Mouse (Mus musculus) hindbrain, embryonic 11.5 days (tissue): Measurements from ENCODE around the gene Serpinb1a. TPM values are rescaled to one million over a fixed set of nuclear protein-coding genes. Genes with fewer than 3 reads are reported as not detected.

Experiments used
- ATAC-seq: fragments of 200-750 bp; cut with Nextera tagmentation; 2 replicates; pipeline ENCODE4 v1.8.0; 2017; ENCODE audit warnings: mild to moderate bottlenecking, moderate TSS enrichment, moderate library complexity; ENCODE audit not compliant: low FRiP score
- DNase-seq: peaks from one replicate; pipeline ENCODE4 v3.0.0-alpha.2; 2015; ENCODE audit warnings: low spot score
- H3K27ac ChIP-seq: fragments of 300-500 bp; sonication (generic); 2 replicates; pipeline ENCODE4 v1.5.1; 2014; ENCODE audit warnings: mild to moderate bottlenecking, low read depth, low read length
- H3K27me3 ChIP-seq: fragments of 300-500 bp; sonication (generic); 2 replicates; pipeline ENCODE4 v1.6.1; 2014; ENCODE audit warnings: mild to moderate bottlenecking, low read length, moderate library complexity, mixed read lengths; ENCODE audit not compliant: control insufficient read depth, insufficient read depth
- H3K36me3 ChIP-seq: fragments of 300-500 bp; sonication (generic); 2 replicates; pipeline ENCODE4 v1.6.1; 2014; ENCODE audit warnings: mild to moderate bottlenecking, low read length, moderate library complexity, mixed read lengths; ENCODE audit not compliant: control insufficient read depth, insufficient read depth
- H3K4me1 ChIP-seq: fragments of 300-500 bp; sonication (generic); replicated peaks from 2 replicates; pipeline ENCODE4 v1.6.1; 2014; ENCODE audit warnings: low read length, mixed read lengths; ENCODE audit not compliant: control insufficient read depth, insufficient read depth
- H3K4me2 ChIP-seq: fragments of 300-500 bp; sonication (generic); replicated peaks from 2 replicates; pipeline ENCODE4 v1.6.1; 2014; ENCODE audit warnings: mild to moderate bottlenecking, low read depth, low read length
- H3K4me3 ChIP-seq: fragments of 300-500 bp; sonication (generic); 2 replicates; pipeline ENCODE4 v1.5.1; 2014; ENCODE audit warnings: low read depth, low read length
- H3K9ac ChIP-seq: fragments of 300-500 bp; sonication (generic); 2 replicates; pipeline ENCODE4 v1.6.1; 2014; ENCODE audit warnings: low read depth, low read length
- H3K9me3 ChIP-seq: fragments of 300-500 bp; sonication (generic); 2 replicates; pipeline ENCODE4 v1.6.1; 2016; ENCODE audit warnings: low read length; ENCODE audit not compliant: control insufficient read depth
- WGBS: fragments of 180-500 bp; shearing (Covaris S2); extraction: QIAGEN DNeasy Blood & Tissue Kit; methylation state at CpG from one replicate; pipeline ENCODE4 v1.1.7; 2014; 5-methylcytosine and 5-hydroxymethylcytosine counted together
- polyA plus RNA-seq: library from polyadenylated mRNA; unstranded; fragments of >200 nt; fragmentation: Nextera tagmentation; extraction: Ambion mirVana; gene quantifications from 2 replicates; pipeline ENCODE4 v1.2.1, GENCODE M21; 2014

The Serpinb1a gene
- polyA plus RNA-seq, 1 experiment from 2014 or later = not detected

DNA sequence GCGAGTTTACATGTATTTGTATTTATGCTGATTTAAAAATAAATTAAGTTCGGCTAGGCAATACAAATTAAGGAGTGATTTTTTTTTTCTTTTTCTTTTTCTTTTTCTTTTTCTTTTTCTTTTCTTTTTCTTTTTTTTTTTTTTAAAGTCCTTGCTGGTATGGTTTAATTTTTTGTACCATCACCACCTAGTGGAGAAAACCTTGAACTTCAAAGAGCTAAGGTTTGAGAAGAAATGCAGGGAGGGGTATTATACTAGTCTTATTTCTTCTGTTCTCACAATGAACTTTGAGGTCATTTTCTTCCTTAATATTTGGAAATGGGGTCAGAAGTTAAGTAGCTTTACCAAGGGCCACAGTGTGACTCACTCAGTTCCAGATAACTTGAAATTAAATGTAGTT is 51.9 kb downstream of the Serpinb1a start:
- Histone ChIP-seq H3K36me3 (no peaks in the 10 kb centered on the region), H3K4me1 (no peaks in the 10 kb centered on the region), H3K9ac (no peak overlapping the region), H3K4me2 (no peak overlapping the region), H3K27ac (no peak overlapping the region), H3K4me3 (no peak overlapping the region), H3K27me3 (no peaks in the 10 kb centered on the region), H3K9me3 (no peaks in the 10 kb centered on the region)
- ATAC-seq = no peak
- 65% methylated on average over 2 of the region's 2 CpGs for WGBS
- DNase-seq = peak; percentile 25

GRCm38 (mm10) chr13:32797085-32797484 is 53.9 kb downstream of the Serpinb1a start:
- no peak for DNase-seq
- Histone ChIP-seq H3K9ac (no peak overlapping the region), H3K27me3 (no peaks in the 10 kb centered on the region), H3K4me2 (no peak overlapping the region), H3K27ac (no peak overlapping the region), H3K4me1 (no peaks in the 10 kb centered on the region), H3K4me3 (no peak overlapping the region), H3K9me3 (no peaks in the 10 kb centered on the region), H3K36me3 (no peaks in the 10 kb centered on the region)
- ATAC-seq = no peak
- WGBS = 95% methylated on average over 1 of the region's 1 CpGs

DNA sequence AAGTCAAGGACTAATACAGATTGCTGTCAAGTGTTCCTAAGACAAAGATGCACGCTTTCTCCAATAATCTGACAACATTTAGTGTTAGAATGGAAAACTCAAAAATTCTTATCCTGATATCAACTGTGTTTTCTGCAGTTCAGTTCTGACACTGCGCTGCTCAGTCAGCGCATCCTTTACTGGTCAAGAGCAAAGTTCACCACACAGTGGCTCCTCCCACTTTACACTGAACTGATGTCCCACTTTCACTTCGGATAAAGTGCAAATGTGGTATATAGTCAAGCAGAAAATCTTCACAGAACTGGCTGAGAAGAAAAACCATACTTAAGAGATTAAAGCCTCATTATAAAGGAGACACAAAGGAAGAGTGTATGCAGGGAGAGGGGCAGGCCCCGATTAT is 55.8 kb downstream of the Serpinb1a start:
- no peak overlapping the region for H3K27ac ChIP-seq
- H3K9ac ChIP-seq = no peak overlapping the region
- DNase-seq = no peak
- ATAC-seq = no peak
- H3K36me3 ChIP-seq = no peaks in the 10 kb centered on the region
- H3K27me3 ChIP-seq = no peaks in the 10 kb centered on the region
- WGBS = 90% methylated on average over 5 of the region's 5 CpGs
- no peaks in the 10 kb centered on the region for H3K9me3 ChIP-seq
- H3K4me1 ChIP-seq = no peaks in the 10 kb centered on the region
- H3K4me2 ChIP-seq = no peak overlapping the region
- no peak overlapping the region for H3K4me3 ChIP-seq

DNA sequence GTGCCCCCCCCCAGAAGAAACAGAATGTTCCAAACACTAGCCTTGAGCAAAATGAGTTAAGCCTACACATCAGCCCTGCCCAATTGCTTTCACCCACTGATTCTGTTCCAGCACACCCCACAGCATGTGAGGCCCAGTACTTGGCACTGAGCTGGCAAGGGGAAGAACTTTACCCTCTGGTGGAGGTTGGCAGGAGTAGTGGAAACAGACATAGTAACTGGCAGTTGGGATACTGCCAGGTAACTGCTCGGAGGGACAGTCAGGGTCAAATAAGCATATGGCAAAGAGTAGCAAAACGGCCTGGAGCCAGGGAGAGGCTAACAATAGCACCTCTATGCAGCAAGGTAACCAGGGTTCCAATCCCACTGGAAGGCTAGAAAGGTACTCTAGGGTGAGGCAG is 56.4 kb downstream of the Serpinb1a start:
- Histone ChIP-seq H3K36me3 (no peaks in the 10 kb centered on the region), H3K4me2 (no peak overlapping the region), H3K9me3 (no peaks in the 10 kb centered on the region), H3K27ac (no peak overlapping the region), H3K4me1 (no peaks in the 10 kb centered on the region), H3K27me3 (no peaks in the 10 kb centered on the region), H3K9ac (no peak overlapping the region), H3K4me3 (no peak overlapping the region)
- 69% methylated on average over 2 of the region's 2 CpGs for WGBS
- ATAC-seq (no peak), DNase-seq (no peak)

Other genes with a start within 250 kb of the Serpinb1a start
- gene Mylk4, start 67.2 kb downstream of the Serpinb1a start, polyA plus RNA-seq = 0.40 and 0.53 TPM in 2 replicates
- gene Wrnip1, start 49.1 kb downstream of the Serpinb1a start, polyA plus RNA-seq = 14.4 and 18.0 TPM in 2 replicates
- not detected in 2 replicates for gene D930007J09Rik, start 48.3 kb downstream of the Serpinb1a start, polyA plus RNA-seq
- gene Serpinb1c, start 47.0 kb upstream of the Serpinb1a start, polyA plus RNA-seq = not detected in 2 replicates
- gene Serpinb6b, start 114.0 kb upstream of the Serpinb1a start, polyA plus RNA-seq = 0.75 and 0.76 TPM in 2 replicates
- gene Serpinb9, start 152.1 kb upstream of the Serpinb1a start, polyA plus RNA-seq = 1.1 and 2.2 TPM in 2 replicates
- gene Serpinb9b, start 176.2 kb upstream of the Serpinb1a start, polyA plus RNA-seq = 0.08 and 0.14 TPM in 2 replicates
- 4.1 and 6.2 TPM in 2 replicates for gene Serpinb1b, start 227.4 kb upstream of the Serpinb1a start, polyA plus RNA-seq